Mouse (Mus musculus) G1E (cell line): ENCODE data around the gene Txnrd2. TPM values are rescaled to one million over a fixed set of nuclear protein-coding genes. Genes with fewer than 3 reads are reported as not detected.

Experiments used
- ATAC-seq: 2 replicates; pipeline ENCODE4 v1.8.0; 2016; ENCODE audit warnings: mild to moderate bottlenecking; ENCODE audit not compliant: insufficient number of reproducible peaks, poor library complexity, low FRiP score, severe bottlenecking; ENCODE audit errors: extremely low read depth
- DNase-seq: peaks from one replicate; pipeline ENCODE4 v3.0.0; 2012; ENCODE audit warnings: low spot score
- H3K27me3 ChIP-seq: 2 replicates; pipeline ENCODE4 v1.6.1; 2012; ENCODE audit warnings: mild to moderate bottlenecking, low read length, inconsistent platforms; ENCODE audit not compliant: insufficient read depth
- H3K36me3 ChIP-seq: replicated peaks from 2 replicates; pipeline ENCODE3; 2012; ENCODE audit warnings: mild to moderate bottlenecking, inconsistent platforms
- H3K4me1 ChIP-seq: 2 replicates; pipeline ENCODE4 v1.6.1; 2012; ENCODE audit warnings: low read depth, low read length, inconsistent platforms, mixed read lengths; ENCODE audit not compliant: insufficient read depth
- H3K4me3 ChIP-seq: 2 replicates; pipeline ENCODE4 v1.5.1; 2012; ENCODE audit warnings: low read depth, mild to moderate bottlenecking, inconsistent platforms, low read length, moderate library complexity, mixed read lengths
- H3K9me3 ChIP-seq: replicated peaks from 2 replicates; pipeline ENCODE4 v1.6.1; 2012; ENCODE audit warnings: inconsistent platforms
- CTCF ChIP-seq: IDR thresholded peaks from 2 replicates; pipeline ENCODE4 v1.5.1; 2012; ENCODE audit warnings: low read depth, low read length, inconsistent platforms, mixed read lengths
- GATA1 ChIP-seq: IDR thresholded peaks from 2 replicates; pipeline ENCODE4 v1.6.1; 2012; ENCODE audit warnings: borderline replicate concordance, low read length, inconsistent platforms, mixed read lengths
- GATA2 ChIP-seq: IDR thresholded peaks from 2 replicates; pipeline ENCODE4 v1.6.1; 2012; ENCODE audit warnings: low read depth, low read length, inconsistent platforms, borderline replicate concordance
- POLR2AphosphoS5 ChIP-seq: IDR thresholded peaks from 2 replicates; pipeline ENCODE4 v1.6.1; 2012; ENCODE audit warnings: low read depth, low read length, inconsistent platforms; ENCODE audit not compliant: insufficient replicate concordance
- TAL1 ChIP-seq: conservative IDR thresholded peaks from 2 replicates; pipeline ENCODE4 v1.6.1; 2012; ENCODE audit warnings: low read depth, low read length, inconsistent platforms, mixed read lengths
- polyA plus RNA-seq: library from polyadenylated mRNA; stranded (reverse); fragments of >175 nt; gene quantifications from 2 replicates; pipeline ENCODE4 v1.2.3, GENCODE M21; 2012
- total RNA-seq, 2 experiments: library from RNA; stranded (forward) in 1 of 2; stranded (reverse) in 1 of 2; fragments of 200-1000 nt in 1 of 2; fragments of >200 nt in 1 of 2; fragmentation: Nextera tagmentation in 1 of 2; gene quantifications; 2 replicates each; pipeline ENCODE4 v1.2.3; 2014 to 2017

Gene Txnrd2
- total and polyA plus RNA-seq, 3 experiments, result 18.3 to 50.3 (median 18.5) TPM

DNA sequence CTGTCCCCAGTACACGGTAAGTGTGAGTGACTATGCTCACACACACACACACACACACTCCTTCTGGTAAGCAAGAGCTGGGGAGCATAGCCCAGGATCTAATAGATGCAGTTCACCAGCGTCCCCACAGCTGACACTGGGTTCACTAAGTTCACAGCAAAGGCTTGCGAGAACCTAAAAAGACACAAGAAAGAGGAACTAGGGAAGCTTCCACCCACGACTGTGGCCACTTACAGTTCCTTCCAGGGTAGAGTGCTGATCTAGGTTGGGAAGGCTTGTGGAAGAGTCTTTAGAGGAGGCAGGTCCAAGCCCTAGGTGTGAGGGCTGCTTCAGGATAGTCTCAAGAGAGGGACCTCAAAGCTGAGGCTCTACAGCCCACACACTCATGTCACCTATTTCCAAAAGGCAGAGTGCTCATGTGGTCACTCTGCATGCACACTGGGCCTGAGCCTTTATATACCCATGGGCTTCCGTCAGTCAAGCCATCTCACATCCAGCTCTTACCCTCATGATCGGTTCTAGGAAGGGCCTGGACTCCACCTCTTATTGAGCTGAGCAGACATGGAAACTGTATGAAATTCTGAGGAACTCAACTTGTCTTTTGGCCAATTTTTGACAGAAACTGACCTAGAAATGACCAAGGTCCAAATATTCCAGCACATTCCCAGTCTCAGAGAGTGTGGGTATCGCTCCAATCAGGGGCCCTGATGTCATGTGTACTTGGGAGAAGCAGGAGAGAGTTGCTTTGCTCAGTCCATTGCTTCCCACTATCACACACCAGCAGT, 13.0 kb upstream of the Txnrd2 start:
- Histone ChIP-seq H3K27me3 (no peaks in the 10 kb centered on the region), H3K9me3 (no peaks in the 10 kb centered on the region), H3K4me3 (no peak overlapping the region; the same call in 1 of the 2 replicates), H3K4me1 (peaks cover 78% of the 10 kb centered on the region), H3K36me3 (peaks cover 93% of the 10 kb centered on the region)
- TF ChIP-seq GATA2 (no peak), POLR2AphosphoS5 (no peak), CTCF (no peak), TAL1 (no peak), GATA1 (no peak)
- ATAC-seq, result peak; percentile 29; the same call in 1 of the 2 replicates
- no peak for DNase-seq

DNA sequence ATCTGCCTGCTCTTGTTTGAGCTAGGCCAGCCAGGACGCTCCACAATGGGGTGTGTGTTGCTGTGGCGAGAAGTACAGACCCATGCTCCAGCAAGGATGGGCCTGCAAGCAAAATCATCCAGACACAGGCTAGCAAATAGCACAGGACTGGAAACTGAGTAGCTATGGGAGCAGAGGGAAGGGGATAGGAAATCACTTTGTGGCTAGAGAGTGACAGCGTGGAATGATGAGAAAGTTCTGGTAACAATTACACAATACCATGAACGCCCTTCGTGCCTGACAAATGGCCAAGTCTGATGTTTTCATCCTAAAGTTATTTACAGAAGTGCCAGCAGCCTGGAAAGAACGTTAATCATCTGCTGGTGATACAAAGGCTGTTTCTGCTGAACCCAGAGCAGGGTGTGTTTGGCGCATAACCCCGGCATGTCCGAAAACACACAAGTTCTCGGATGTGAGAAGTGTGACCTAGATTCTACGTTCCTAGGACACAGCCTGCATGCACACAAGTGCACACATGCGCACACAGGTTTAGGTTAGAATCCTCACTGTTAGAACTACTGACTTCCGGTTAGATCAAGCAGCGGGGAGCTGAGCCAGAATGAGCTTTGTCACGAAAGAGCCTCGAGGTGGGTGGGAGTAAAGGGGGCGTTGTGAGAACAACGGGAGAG, 10.0 kb upstream of the Txnrd2 start:
- Histone ChIP-seq H3K36me3 (peaks cover 87% of the 10 kb centered on the region), H3K4me1 (peaks cover 84% of the 10 kb centered on the region), H3K27me3 (no peaks in the 10 kb centered on the region), H3K9me3 (no peaks in the 10 kb centered on the region), H3K4me3 (no peak overlapping the region)
- ATAC-seq (no peak), DNase-seq (no peak)
- TF ChIP-seq TAL1 (no peak), GATA1 (no peak), CTCF (no peak), POLR2AphosphoS5 (no peak), GATA2 (no peak)

DNA sequence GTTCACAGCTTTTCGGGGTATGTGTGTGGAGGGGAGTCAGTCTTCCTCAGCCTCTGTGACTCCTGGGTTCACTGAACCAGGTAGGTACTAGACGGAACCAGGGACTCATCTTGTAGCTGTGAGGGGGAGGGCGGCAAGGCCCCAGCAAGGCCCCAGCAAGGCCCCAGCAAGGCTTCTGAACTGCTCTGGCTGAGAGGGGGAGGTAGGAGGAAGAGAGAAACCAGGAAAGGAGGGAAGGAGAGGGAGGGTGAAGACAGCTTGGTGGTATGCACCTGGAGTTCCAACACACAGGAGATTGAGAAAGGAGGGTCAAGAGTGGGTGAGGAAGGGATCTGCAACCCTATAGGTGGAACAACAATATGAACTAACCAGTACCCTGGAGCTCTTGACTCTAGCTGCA, 9.3 kb upstream of the Txnrd2 start:
- no peak for ATAC-seq
- Histone ChIP-seq H3K4me1 (peaks cover 82% of the 10 kb centered on the region), H3K36me3 (peaks cover 86% of the 10 kb centered on the region), H3K4me3 (no peak overlapping the region), H3K9me3 (no peaks in the 10 kb centered on the region), H3K27me3 (no peaks in the 10 kb centered on the region)
- DNase-seq, result no peak
- no peak for TF ChIP-seq CTCF
- TF ChIP-seq TAL1, result no peak
- no peak for TF ChIP-seq GATA2
- no peak for TF ChIP-seq POLR2AphosphoS5
- TF ChIP-seq GATA1, result no peak

DNA sequence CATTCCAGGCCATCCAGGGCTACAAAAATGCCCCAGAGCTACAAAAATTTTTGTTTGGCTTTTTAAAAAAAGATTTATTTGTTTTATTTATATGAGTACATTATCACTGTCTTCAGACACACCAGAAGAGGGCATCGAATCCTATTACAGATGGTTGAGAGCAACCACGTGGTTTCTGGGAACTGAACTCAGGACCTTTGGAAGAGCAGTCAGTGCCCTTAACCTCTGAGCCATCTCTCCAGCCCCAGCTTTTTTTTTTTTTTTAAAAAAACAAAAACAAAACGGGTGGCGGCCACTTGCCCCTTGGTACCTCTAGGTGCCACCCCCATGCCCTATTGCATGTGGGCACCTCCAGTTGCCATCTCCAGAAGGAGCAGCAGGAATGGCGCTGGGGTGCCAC, 8.7 kb upstream of the Txnrd2 start:
- Histone ChIP-seq H3K4me1 (peaks cover 80% of the 10 kb centered on the region), H3K27me3 (no peaks in the 10 kb centered on the region), H3K4me3 (no peak overlapping the region), H3K36me3 (peaks cover 86% of the 10 kb centered on the region), H3K9me3 (no peaks in the 10 kb centered on the region)
- ATAC-seq, result no peak
- no peak for DNase-seq
- TF ChIP-seq CTCF (no peak), GATA2 (no peak)

DNA sequence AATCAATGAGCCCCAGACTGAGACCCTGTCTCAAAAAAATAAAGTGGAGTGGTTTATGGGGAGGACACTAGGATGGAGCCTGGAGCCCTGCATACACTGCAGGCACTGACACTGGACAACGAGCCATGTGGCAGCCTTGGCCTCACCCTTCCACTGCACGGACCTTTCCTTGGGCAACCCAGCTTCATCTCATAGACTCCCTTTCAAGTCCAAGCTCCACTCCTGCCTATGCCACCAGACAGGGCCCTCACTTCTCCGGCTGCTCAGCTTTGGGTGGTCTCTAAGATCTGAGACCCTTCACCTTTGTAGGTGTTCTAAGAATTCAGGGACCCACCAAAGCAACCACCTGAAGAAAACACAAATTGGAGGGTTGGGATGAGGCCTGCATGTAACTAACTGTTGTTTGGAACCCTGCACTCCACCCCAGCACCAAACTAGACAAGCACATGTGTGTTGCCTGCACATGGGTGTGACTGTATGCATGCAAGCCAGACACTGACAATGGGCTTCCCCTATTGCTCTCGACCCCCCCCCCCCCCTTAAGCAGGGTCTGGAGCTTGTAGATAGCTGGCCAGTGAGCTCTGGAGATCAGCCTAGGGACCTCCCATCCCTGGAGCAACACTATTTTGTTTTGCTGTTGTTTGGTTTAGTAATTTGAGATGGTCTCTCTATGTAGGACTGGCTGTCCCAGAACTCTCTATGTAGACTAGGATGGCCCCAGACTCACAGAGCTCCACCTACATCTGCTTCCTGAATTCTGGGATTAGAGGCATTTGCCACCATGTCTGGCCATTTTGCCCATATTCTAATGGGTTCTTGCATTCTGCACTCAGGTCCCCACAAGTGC, 7.2 kb upstream of the Txnrd2 start:
- Histone ChIP-seq H3K4me1 (peaks cover 74% of the 10 kb centered on the region), H3K4me3 (peak overlapping the region; percentile 46; the same call in 1 of the 2 replicates), H3K36me3 (peaks cover 84% of the 10 kb centered on the region), H3K27me3 (no peaks in the 10 kb centered on the region), H3K9me3 (no peaks in the 10 kb centered on the region)
- peak; percentile 17; the same call in 1 of the 2 replicates for ATAC-seq
- TF ChIP-seq GATA1 (no peak), TAL1 (no peak), GATA2 (no peak)
- DNase-seq, result no peak

DNA sequence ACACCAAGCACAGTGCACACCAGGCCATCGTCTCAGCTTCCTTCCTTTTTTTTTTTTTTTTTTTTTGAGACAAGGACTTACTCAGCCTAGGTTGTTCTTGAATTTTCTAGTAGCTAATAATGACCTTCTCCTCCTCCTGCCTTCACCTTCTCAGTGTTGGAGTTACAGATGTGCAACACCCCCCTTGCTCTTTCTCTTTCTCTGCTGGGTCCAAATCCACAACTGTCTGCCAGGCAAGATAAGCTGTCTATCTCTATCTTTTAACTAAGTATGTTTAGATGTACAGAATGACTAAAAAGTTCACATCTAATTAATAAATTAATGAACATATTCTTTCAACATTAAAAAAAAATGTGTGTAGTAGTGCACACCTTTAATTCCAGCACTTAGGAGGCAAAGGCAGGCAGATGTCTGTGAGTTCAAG, 6.6 kb upstream of the Txnrd2 start:
- Histone ChIP-seq H3K27me3 (no peaks in the 10 kb centered on the region), H3K4me3 (no peak overlapping the region; the same call in 1 of the 2 replicates), H3K36me3 (peaks cover 85% of the 10 kb centered on the region), H3K4me1 (peaks cover 77% of the 10 kb centered on the region), H3K9me3 (no peaks in the 10 kb centered on the region)
- no peak for TF ChIP-seq GATA2
- TF ChIP-seq POLR2AphosphoS5, result no peak
- peak; percentile 38; the same call in 1 of the 2 replicates for TF ChIP-seq TAL1
- no peak for TF ChIP-seq CTCF
- TF ChIP-seq GATA1, result no peak
- no peak for DNase-seq
- ATAC-seq, result peak; percentile 67
